Mouse (Mus musculus) thymus, adult 2 months (tissue): ENCODE measurements around the gene Adat1. TPM values are rescaled to one million over a fixed set of nuclear protein-coding genes. Genes with fewer than 3 reads are reported as not detected.

ENCODE experiments used
- DNase-seq: peaks from one replicate; pipeline ENCODE4 v3.0.0; 2021
- H3K27ac ChIP-seq: fragments of 200-500 bp; 2 replicates; pipeline ENCODE4 v1.5.1; 2012; ENCODE audit warnings: low read length, control low read depth; ENCODE audit not compliant: control insufficient read depth, insufficient read depth
- H3K27me3 ChIP-seq: fragments of 200-500 bp; 2 replicates; pipeline ENCODE4 v1.6.1; 2012; ENCODE audit warnings: mild to moderate bottlenecking, low read length, moderate library complexity, mixed read lengths; ENCODE audit not compliant: control insufficient read depth, insufficient read depth
- H3K36me3 ChIP-seq: fragments of 200-500 bp; 2 replicates; pipeline ENCODE4 v1.6.1; 2012; ENCODE audit warnings: mild to moderate bottlenecking, low read length, moderate library complexity; ENCODE audit not compliant: control insufficient read depth, insufficient read depth
- H3K4me1 ChIP-seq: fragments of 200-500 bp; replicated peaks from 2 replicates; pipeline ENCODE4 v1.6.1; 2012; ENCODE audit warnings: low read length; ENCODE audit not compliant: control insufficient read depth, insufficient read depth
- H3K4me3 ChIP-seq: fragments of 200-500 bp; 2 replicates; pipeline ENCODE4 v1.5.1; 2012; ENCODE audit warnings: mild to moderate bottlenecking, low read length, control low read depth, moderate library complexity; ENCODE audit not compliant: control insufficient read depth, insufficient read depth
- CTCF ChIP-seq: fragments of 200-500 bp; IDR thresholded peaks from 2 replicates; pipeline ENCODE4 v1.5.1; 2012; ENCODE audit warnings: mild to moderate bottlenecking, control low read depth, low read length, moderate library complexity, borderline replicate concordance; ENCODE audit not compliant: control insufficient read depth, poor library complexity, insufficient read depth; ENCODE audit errors: extremely low read depth
- POLR2A ChIP-seq: fragments of 200-500 bp; IDR thresholded peaks from 2 replicates; pipeline ENCODE4 v1.6.1; 2012; ENCODE audit warnings: mild to moderate bottlenecking, low read length, control low read depth, moderate library complexity; ENCODE audit not compliant: control insufficient read depth, poor library complexity, insufficient read depth; ENCODE audit errors: extremely low read depth
- WGBS: fragments of 180-500 bp; shearing (Covaris S2); methylation state at CpG from one replicate; pipeline ENCODE4 v1.1.7; 2018; 5-methylcytosine and 5-hydroxymethylcytosine counted together
- polyA plus RNA-seq: library from polyadenylated mRNA; depleted of rRNA; stranded (reverse); fragments of >200 nt; gene quantifications from 2 replicates; pipeline ENCODE4 v1.2.3, GENCODE M21; 2012

Adat1 gene
- polyA plus RNA-seq, 1 experiment: 4.0 TPM

DNA sequence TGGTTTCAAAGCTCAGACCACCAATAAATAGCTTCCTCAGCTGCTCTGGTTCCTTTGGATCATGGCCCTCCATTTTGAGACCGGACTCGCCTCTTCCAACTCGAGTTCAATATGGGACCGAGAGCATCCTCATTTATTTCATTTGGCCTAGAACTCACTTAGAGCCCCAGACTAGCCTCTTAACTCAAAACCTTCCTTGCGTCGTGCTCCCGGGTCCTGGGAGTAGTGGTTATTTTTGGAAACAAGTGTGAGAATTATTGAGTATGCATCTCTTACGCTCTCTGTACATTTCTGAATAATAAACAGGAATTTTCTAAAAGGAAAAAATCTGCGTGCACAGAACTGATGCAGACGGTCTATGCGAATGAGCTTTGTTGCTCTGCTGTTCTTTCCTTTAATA lies 22.8 kb upstream of the Adat1 start, which contains the start of gene Gm6793:
Gm6793 (minus strand) TSS at position 101 of the 400 bp plus-strand sequence.
- WGBS: 96% methylated on average over 11 of the region's 11 CpGs
- no peak for TF ChIP-seq POLR2A
- no peak for TF ChIP-seq CTCF
- peaks cover 2% of the 10 kb centered on the region; the same call in 1 of the 2 replicates for H3K4me1 ChIP-seq

DNA sequence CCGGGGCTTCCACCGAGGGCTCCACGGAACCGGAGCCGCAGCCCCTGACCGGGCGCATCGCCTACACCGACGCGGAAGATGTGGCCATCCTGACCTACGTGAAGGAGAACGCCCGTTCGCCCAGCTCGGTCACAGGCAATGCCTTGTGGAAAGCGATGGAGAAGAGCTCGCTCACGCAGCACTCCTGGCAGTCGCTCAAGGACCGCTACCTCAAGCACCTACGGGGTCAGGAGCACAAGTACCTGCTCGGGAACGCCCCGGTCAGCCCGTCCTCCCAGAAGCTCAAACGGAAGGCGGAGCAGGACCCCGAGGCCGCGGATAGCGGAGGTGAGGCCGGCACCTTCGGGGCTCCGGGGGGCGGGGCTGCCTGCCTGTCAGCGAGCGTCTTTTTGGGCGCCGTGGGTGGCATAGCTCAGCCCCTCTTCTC lies 19.7 kb upstream of the Adat1 start:
- under 1% methylated on average over 40 of the region's 40 CpGs for WGBS
- H3K27ac ChIP-seq: no peak overlapping the region
- no peaks in the 10 kb centered on the region for H3K36me3 ChIP-seq
- no peaks in the 10 kb centered on the region for H3K27me3 ChIP-seq
- TF ChIP-seq POLR2A (no peak; the same call in 1 of the 2 replicates), CTCF (no peak)
- peaks cover 2% of the 10 kb centered on the region; the same call in 1 of the 2 replicates for H3K4me1 ChIP-seq
- peak; percentile 58 for DNase-seq
- peak overlapping the region; percentile 97 for H3K4me3 ChIP-seq

More for the DNA sequence above, 22.8 kb upstream of the Adat1 start, which contains the start of gene Gm6793:
- no peak for DNase-seq
- no peak within 1 kb of the TSS for H3K27ac ChIP-seq
- H3K36me3 ChIP-seq: peaks cover 16% of the 10 kb centered on the region
- H3K27me3 ChIP-seq: no peaks in the 10 kb centered on the region
- no peak within 1 kb of the TSS for H3K4me3 ChIP-seq

DNA sequence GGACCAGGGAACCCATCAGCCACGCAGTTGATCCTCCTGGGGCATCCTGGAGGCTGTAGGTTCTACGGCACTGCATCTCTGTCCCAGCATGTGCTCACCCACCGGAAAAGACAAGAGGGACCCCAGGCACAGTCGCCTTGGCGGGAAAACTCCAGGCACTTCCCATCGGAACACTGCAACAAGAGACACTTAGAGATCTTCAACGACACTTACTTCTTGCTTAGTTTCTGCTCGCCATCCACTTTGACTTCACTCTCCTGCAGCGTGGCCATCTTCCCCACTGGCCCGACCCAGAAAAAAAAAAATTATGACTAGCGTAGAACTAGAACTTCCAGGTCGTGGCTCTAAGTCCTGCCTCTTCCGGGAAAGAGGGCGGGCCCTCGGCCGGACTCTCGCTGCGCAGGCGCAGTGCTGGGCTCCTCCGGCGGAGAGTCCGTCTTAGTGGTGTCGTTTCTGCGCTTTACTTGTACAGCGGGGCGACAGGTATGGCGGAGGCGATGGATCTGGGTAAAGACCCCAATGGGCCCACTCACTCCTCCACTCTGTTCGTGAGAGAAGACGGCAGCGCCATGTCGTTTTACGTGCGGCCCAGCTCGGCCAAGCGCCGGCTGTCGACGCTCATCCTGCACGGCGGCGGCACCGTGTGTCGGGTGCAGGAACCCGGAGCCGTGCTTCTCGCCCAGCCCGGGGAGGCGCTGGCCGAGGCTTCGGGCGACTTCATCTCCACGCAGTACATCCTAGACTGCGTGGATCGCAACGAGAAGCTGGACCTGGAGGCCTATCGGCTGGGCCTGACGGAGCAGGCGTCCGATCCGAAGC lies 19.1 kb upstream of the Adat1 start, which contains the start of the genes Kars and Terf2ip:
Kars (minus strand) TSS at position 327 of the 819 bp plus-strand sequence.
Terf2ip (plus strand) TSS at position 402 of the 819 bp plus-strand sequence.
- DNase-seq: peak; percentile 90
- 0 out of 2 replicates have a peak within 1 kb of the TSS, but pooled peaks have one; percentile 19 for H3K27ac ChIP-seq
- TF ChIP-seq CTCF: peak; percentile 51; the same call in 1 of the 2 replicates
- peak; percentile 84 for TF ChIP-seq POLR2A
- H3K4me1 ChIP-seq: peaks cover 2% of the 10 kb centered on the region; the same call in 1 of the 2 replicates
- peak within 1 kb of the TSS; percentile 97 for H3K4me3 ChIP-seq
- H3K27me3 ChIP-seq: no peaks in the 10 kb centered on the region
- H3K36me3 ChIP-seq: no peaks in the 10 kb centered on the region
- WGBS: under 1% methylated on average over 61 of the region's 61 CpGs

DNA sequence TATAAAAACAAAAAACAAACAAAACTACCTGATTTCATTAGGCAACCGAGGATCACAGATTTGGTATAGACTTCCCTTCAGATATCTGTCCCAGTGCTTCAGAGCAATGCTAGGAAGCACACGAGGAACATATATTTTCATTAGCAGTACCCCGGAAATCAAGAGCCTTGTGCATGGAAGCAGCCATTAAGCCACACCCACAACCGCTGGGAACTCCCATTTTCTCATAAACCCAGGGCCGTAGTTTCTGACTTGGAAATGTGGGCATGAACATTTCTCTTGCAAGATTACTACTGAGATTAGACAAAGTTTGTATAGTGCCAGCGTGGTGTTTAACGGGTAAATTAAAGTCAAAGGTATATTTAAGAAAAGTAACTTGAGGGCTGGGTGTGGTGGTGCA lies 17.5 kb upstream of the Adat1 start:
- Histone ChIP-seq H3K36me3 (peaks cover 5% of the 10 kb centered on the region), H3K4me3 (no peak overlapping the region), H3K27me3 (no peaks in the 10 kb centered on the region), H3K27ac (no peak overlapping the region), H3K4me1 (peaks cover 2% of the 10 kb centered on the region; the same call in 1 of the 2 replicates)
- WGBS: 97% methylated on average over 7 of the region's 7 CpGs
- DNase-seq: no peak
- TF ChIP-seq CTCF (no peak), POLR2A (no peak)

DNA sequence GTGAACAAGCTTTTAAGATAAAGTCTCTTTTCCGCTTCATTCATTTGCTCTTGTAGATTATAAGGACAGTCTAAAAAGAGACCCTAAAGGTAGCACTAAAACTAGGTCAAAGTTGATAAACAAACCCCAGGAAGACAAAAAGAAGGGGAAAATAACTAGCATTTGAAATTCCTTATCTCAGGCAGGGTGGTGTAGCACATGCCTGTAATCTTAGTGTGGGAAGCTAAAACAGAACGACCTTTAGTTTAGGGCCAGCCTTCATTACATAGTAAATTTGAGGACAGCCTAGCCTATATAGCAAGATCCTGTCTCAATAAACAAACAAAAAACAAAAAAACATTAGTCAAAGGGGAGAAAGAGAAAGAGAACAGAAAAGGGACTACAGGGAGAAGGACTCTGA lies 15.6 kb upstream of the Adat1 start:
- Histone ChIP-seq H3K27ac (no peak overlapping the region), H3K27me3 (no peaks in the 10 kb centered on the region), H3K36me3 (peaks cover 21% of the 10 kb centered on the region), H3K4me1 (peaks cover 2% of the 10 kb centered on the region; the same call in 1 of the 2 replicates), H3K4me3 (no peak overlapping the region)
- over 99% methylated on average over 2 of the region's 2 CpGs for WGBS
- TF ChIP-seq POLR2A: no peak
- TF ChIP-seq CTCF: no peak
- DNase-seq: no peak

DNA sequence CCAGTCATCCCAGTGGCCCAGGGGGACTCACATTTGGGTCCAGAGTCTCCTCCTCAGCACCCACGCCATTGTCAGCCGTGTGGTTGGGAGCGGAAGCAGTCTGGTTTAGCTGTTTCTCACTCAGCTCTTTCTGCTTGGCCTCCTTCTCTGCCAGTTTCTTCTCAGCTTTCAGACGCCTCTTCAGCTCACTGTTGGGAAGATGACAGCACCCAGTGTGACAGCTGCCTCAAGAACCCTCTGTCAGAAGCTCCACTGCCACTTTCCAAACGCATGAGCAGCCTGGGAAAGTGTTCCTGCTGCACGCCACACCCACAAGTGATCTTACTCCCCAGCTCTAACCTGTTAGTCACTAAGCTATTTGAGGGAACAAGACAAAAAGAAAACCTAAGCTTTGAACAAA lies 13.5 kb upstream of the Adat1 start:
- no peak overlapping the region for H3K27ac ChIP-seq
- H3K4me1 ChIP-seq: no peaks in the 10 kb centered on the region
- peaks cover 41% of the 10 kb centered on the region for H3K36me3 ChIP-seq
- H3K27me3 ChIP-seq: no peaks in the 10 kb centered on the region
- no peak for DNase-seq
- 94% methylated on average over 6 of the region's 6 CpGs for WGBS
- no peak for TF ChIP-seq POLR2A
- TF ChIP-seq CTCF: no peak
- no peak overlapping the region for H3K4me3 ChIP-seq
